Mouse (Mus musculus): ENCODE results near the gene Abat.

Gene Abat

GRCm38 (mm10) chr16:8638131-8638530 lies 124.9 kb downstream of the Abat start:
- DNase-seq: no peak

GRCm38 (mm10) chr16:8639466-8640191 lies 126.4 kb downstream of the Abat start:
- DNase-seq: no peak

- DNase-seq: peak in 1 of 2 experiments; percentile 56
Measured at GRCm38 (mm10) chr16:8643855-8644254, 130.6 kb downstream of the Abat start.

- DNase-seq: no peak
Measured at GRCm38 (mm10) chr16:8645546-8645945, 132.3 kb downstream of the Abat start.

- DNase-seq: no peak
Measured at GRCm38 (mm10) chr16:8650007-8650406, 136.8 kb downstream of the Abat start.

GRCm38 (mm10) chr16:8655108-8655507 lies 141.9 kb downstream of the Abat start:
- DNase-seq: no peak

GRCm38 (mm10) chr16:8655599-8655998 lies 142.4 kb downstream of the Abat start:
- no peak for DNase-seq

GRCm38 (mm10) chr16:8656256-8656655 lies 143.0 kb downstream of the Abat start:
- no peak for DNase-seq

- DNase-seq: no peak
Measured at GRCm38 (mm10) chr16:8658349-8658748, 145.1 kb downstream of the Abat start.

- DNase-seq: no peak
Measured at GRCm38 (mm10) chr16:8658764-8659163, 145.5 kb downstream of the Abat start.

GRCm38 (mm10) chr16:8663022-8663421 lies 149.8 kb downstream of the Abat start:
- DNase-seq: peak in 1 of 2 experiments; percentile 65

GRCm38 (mm10) chr16:8663606-8664539 lies 150.6 kb downstream of the Abat start:
- DNase-seq: no peak

- DNase-seq: no peak
Measured at GRCm38 (mm10) chr16:8665367-8665766, 152.1 kb downstream of the Abat start.

- peak; percentile 72 to 82 for DNase-seq
Measured at GRCm38 (mm10) chr16:8666452-8666851, 153.2 kb downstream of the Abat start.

GRCm38 (mm10) chr16:8667261-8667660 lies 154.0 kb downstream of the Abat start:
- peak; percentile 62 to 75 for DNase-seq

GRCm38 (mm10) chr16:8667814-8668213 lies 154.6 kb downstream of the Abat start:
- DNase-seq: peak in 1 of 2 experiments; percentile 51

- no peak for DNase-seq
Measured at GRCm38 (mm10) chr16:8668386-8668785, 155.2 kb downstream of the Abat start.

GRCm38 (mm10) chr16:8669432-8669831 lies 156.2 kb downstream of the Abat start:
- DNase-seq: no peak

- DNase-seq: no peak
Measured at GRCm38 (mm10) chr16:8670041-8671035, 157.1 kb downstream of the Abat start.
